Mouse (Mus musculus): ENCODE measurements at regions not wholly inside any gene's neighbourhood (a gene's known extent, or its start where the extent isn't known, plus 50 kb on each side); places are given as distances from the start of the nearest gene placed in this dataset.

DNA sequence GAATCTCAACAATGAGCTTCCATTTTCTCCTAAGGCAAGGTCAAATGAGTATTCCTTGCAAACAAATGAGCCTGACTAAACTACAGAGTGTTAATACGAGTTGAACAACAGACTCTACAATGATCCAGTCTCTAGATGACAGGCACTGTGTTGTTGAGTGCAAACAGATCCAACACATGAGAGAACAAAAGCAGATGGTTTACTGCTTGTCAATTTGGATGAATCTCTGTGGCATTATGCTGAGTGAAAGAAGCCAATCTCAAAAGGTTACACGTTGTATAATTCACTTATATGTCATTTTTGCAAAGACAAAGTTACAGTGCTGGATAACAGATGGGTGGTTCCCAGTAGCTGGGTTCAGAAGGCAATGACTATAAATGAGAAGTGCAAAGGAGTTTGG lies 217.1 kb upstream of the Gm6657 start:
- no peaks in the 10 kb centered on the region for H3K36me3 ChIP-seq (ENCODE audit: control insufficient read depth, insufficient read depth)
- H3K27ac ChIP-seq (ENCODE audit: low read depth, low read length): no peak overlapping the region
- no peaks in the 10 kb centered on the region for H3K4me1 ChIP-seq (replicated peaks; ENCODE audit: control insufficient read depth, insufficient read depth, low read length)
- no peaks in the 10 kb centered on the region for H3K9me3 ChIP-seq (ENCODE audit: control insufficient read depth)
- H3K4me3 ChIP-seq (ENCODE audit: low read depth, low read length): no peak overlapping the region
- H3K4me2 ChIP-seq (replicated peaks; ENCODE audit: low read depth): no peak overlapping the region
- no peak overlapping the region for H3K9ac ChIP-seq (ENCODE audit: low read depth, low read length)
- WGBS: 84% methylated on average over 2 of the region's 2 CpGs
- no peak for ATAC-seq
- H3K27me3 ChIP-seq (replicated peaks; ENCODE audit: control insufficient read depth, insufficient read depth, low read length): 0 out of 2 replicates have a peak, but pooled peaks cover 5% of the 10 kb centered on the region
- TF ChIP-seq CTCF (IDR thresholded peaks at IDR 0.05; ENCODE audit: low read depth): no peak

GRCm38 (mm10) chr12:77986738-77987137 lies 207.3 kb upstream of the Gm6657 start:
- peaks cover 20% of the 10 kb centered on the region for H3K27me3 ChIP-seq (replicated peaks; ENCODE audit: control insufficient read depth, insufficient read depth, low read length)
- H3K4me2 ChIP-seq (replicated peaks; ENCODE audit: low read depth): no peak overlapping the region
- H3K4me1 ChIP-seq (replicated peaks; ENCODE audit: control insufficient read depth, insufficient read depth, low read length): no peaks in the 10 kb centered on the region
- H3K9me3 ChIP-seq (ENCODE audit: control insufficient read depth): no peaks in the 10 kb centered on the region
- no peak overlapping the region for H3K27ac ChIP-seq (ENCODE audit: low read depth, low read length)
- no peaks in the 10 kb centered on the region for H3K36me3 ChIP-seq (ENCODE audit: control insufficient read depth, insufficient read depth)
- H3K4me3 ChIP-seq (ENCODE audit: low read depth, low read length): no peak overlapping the region
- no peak for TF ChIP-seq CTCF (IDR thresholded peaks at IDR 0.05; ENCODE audit: low read depth)
- H3K9ac ChIP-seq (ENCODE audit: low read depth, low read length): no peak overlapping the region
- 63% methylated on average over 8 of the region's 8 CpGs for WGBS
- ATAC-seq: no peak

DNA sequence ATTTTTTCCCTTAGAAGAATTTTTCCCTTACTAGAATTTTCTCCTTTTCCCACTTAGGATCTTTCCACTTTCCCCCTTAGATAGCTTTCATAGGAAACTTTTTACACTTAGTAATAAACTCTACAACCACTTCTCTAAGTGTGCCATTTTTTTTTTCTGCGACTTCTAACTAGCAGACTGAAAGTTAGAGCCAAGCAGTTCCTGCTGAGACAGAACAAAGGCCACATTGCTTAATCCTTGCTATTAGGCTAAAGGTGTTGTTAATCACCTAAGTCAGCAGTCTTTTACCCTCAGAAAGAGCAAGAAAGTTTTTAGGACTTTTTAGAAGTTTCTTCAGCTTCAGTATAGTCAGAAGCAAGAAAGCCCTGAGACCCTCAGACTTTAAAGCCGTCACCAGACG lies 204.3 kb upstream of the Gm6657 start:
- Histone ChIP-seq H3K9me3 (ENCODE audit: control insufficient read depth) (no peaks in the 10 kb centered on the region), H3K4me3 (ENCODE audit: low read depth, low read length) (no peak overlapping the region), H3K4me2 (replicated peaks; ENCODE audit: low read depth) (no peak overlapping the region), H3K9ac (ENCODE audit: low read depth, low read length) (no peak overlapping the region), H3K4me1 (replicated peaks; ENCODE audit: control insufficient read depth, insufficient read depth, low read length) (no peaks in the 10 kb centered on the region), H3K27me3 (replicated peaks; ENCODE audit: control insufficient read depth, insufficient read depth, low read length) (peaks cover 30% of the 10 kb centered on the region), H3K36me3 (ENCODE audit: control insufficient read depth, insufficient read depth) (no peaks in the 10 kb centered on the region), H3K27ac (ENCODE audit: low read depth, low read length) (no peak overlapping the region)
- ATAC-seq: no peak
- no peak for TF ChIP-seq CTCF (IDR thresholded peaks at IDR 0.05; ENCODE audit: low read depth)
- 54% methylated on average over 3 of the region's 3 CpGs for WGBS

GRCm38 (mm10) chr12:77991627-77992026 lies 202.4 kb upstream of the Gm6657 start:
- ATAC-seq: no peak
- H3K4me1 ChIP-seq (replicated peaks; ENCODE audit: control insufficient read depth, insufficient read depth, low read length): no peaks in the 10 kb centered on the region
- peaks cover 28% of the 10 kb centered on the region for H3K27me3 ChIP-seq (replicated peaks; ENCODE audit: control insufficient read depth, insufficient read depth, low read length)
- H3K4me3 ChIP-seq (ENCODE audit: low read depth, low read length): no peak overlapping the region
- H3K9ac ChIP-seq (ENCODE audit: low read depth, low read length): no peak overlapping the region
- whole genome bisulfite sequencing: 80% methylated on average over 6 of the region's 6 CpGs
- H3K4me2 ChIP-seq (replicated peaks; ENCODE audit: low read depth): no peak overlapping the region
- H3K27ac ChIP-seq (ENCODE audit: low read depth, low read length): no peak overlapping the region
- H3K36me3 ChIP-seq (ENCODE audit: control insufficient read depth, insufficient read depth): no peaks in the 10 kb centered on the region
- no peak for TF ChIP-seq CTCF (IDR thresholded peaks at IDR 0.05; ENCODE audit: low read depth)
- no peaks in the 10 kb centered on the region for H3K9me3 ChIP-seq (ENCODE audit: control insufficient read depth)

- Histone ChIP-seq H3K4me1 (replicated peaks; ENCODE audit: control insufficient read depth, insufficient read depth, low read length) (no peaks in the 10 kb centered on the region), H3K9ac (ENCODE audit: low read depth, low read length) (no peak overlapping the region), H3K36me3 (ENCODE audit: control insufficient read depth, insufficient read depth) (no peaks in the 10 kb centered on the region), H3K9me3 (ENCODE audit: control insufficient read depth) (no peaks in the 10 kb centered on the region), H3K4me2 (replicated peaks; ENCODE audit: low read depth) (no peak overlapping the region), H3K4me3 (ENCODE audit: low read depth, low read length) (no peak overlapping the region), H3K27ac (ENCODE audit: low read depth, low read length) (no peak overlapping the region), H3K27me3 (replicated peaks; ENCODE audit: control insufficient read depth, insufficient read depth, low read length) (peaks cover 15% of the 10 kb centered on the region)
- 71% methylated on average over 5 of the region's 5 CpGs for WGBS
- ATAC-seq: no peak
- TF ChIP-seq CTCF (IDR thresholded peaks at IDR 0.05; ENCODE audit: low read depth): no peak
Observed at GRCm38 (mm10) chr12:77994176-77994575, 199.9 kb upstream of the Gm6657 start.

DNA sequence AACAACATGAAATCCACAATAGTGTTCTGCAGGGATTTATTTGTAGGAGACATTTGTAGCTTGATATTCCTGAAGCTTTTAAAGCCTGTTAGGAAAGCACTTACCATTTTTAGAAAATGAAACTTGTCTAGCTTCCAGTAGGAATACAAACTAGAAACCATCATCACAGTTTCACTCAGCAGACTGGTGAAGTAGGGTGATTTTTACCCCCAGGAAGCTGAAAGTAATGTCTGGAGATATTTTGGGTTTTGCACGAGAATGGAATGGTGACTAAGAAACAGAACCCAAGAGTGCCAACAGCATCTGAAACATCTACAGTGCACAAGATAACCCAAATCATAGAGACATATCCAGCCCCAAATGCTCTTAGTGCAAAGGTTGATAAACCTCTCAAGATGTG lies 196.1 kb upstream of the Gm6657 start:
- WGBS: 88% methylated on average over 1 of the region's 1 CpGs

GRCm38 (mm10) chr12:78000401-78000800 lies 193.6 kb upstream of the Gm6657 start:
- H3K27ac ChIP-seq (ENCODE audit: low read depth, low read length): no peak overlapping the region
- H3K27me3 ChIP-seq (replicated peaks; ENCODE audit: control insufficient read depth, insufficient read depth, low read length): peaks cover 4% of the 10 kb centered on the region; the same call in 1 of the 2 replicates
- no peaks in the 10 kb centered on the region for H3K9me3 ChIP-seq (ENCODE audit: control insufficient read depth)
- 54% methylated on average over 3 of the region's 3 CpGs for WGBS
- H3K4me2 ChIP-seq (replicated peaks; ENCODE audit: low read depth): no peak overlapping the region
- TF ChIP-seq CTCF (IDR thresholded peaks at IDR 0.05; ENCODE audit: low read depth): no peak
- H3K9ac ChIP-seq (ENCODE audit: low read depth, low read length): no peak overlapping the region
- H3K4me3 ChIP-seq (ENCODE audit: low read depth, low read length): no peak overlapping the region
- no peaks in the 10 kb centered on the region for H3K36me3 ChIP-seq (ENCODE audit: control insufficient read depth, insufficient read depth)
- ATAC-seq: 0 out of 2 replicates have a peak, but pooled peaks have one; percentile 28
- H3K4me1 ChIP-seq (replicated peaks; ENCODE audit: control insufficient read depth, insufficient read depth, low read length): no peaks in the 10 kb centered on the region

More for the DNA sequence above, 196.1 kb upstream of the Gm6657 start:
- no peak overlapping the region for H3K4me2 ChIP-seq (replicated peaks; ENCODE audit: low read depth)
- no peak overlapping the region for H3K4me3 ChIP-seq (ENCODE audit: low read depth, low read length)
- no peak for ATAC-seq
- H3K4me1 ChIP-seq (replicated peaks; ENCODE audit: control insufficient read depth, insufficient read depth, low read length): no peaks in the 10 kb centered on the region
- peaks cover 9% of the 10 kb centered on the region for H3K27me3 ChIP-seq (replicated peaks; ENCODE audit: control insufficient read depth, insufficient read depth, low read length)
- H3K9ac ChIP-seq (ENCODE audit: low read depth, low read length): no peak overlapping the region
- no peaks in the 10 kb centered on the region for H3K36me3 ChIP-seq (ENCODE audit: control insufficient read depth, insufficient read depth)
- H3K9me3 ChIP-seq (ENCODE audit: control insufficient read depth): no peaks in the 10 kb centered on the region
- H3K27ac ChIP-seq (ENCODE audit: low read depth, low read length): no peak overlapping the region
- TF ChIP-seq CTCF (IDR thresholded peaks at IDR 0.05; ENCODE audit: low read depth): no peak
